ENCODE assay signal across 18 mouse cellular contexts in the genomic region with DNA sequence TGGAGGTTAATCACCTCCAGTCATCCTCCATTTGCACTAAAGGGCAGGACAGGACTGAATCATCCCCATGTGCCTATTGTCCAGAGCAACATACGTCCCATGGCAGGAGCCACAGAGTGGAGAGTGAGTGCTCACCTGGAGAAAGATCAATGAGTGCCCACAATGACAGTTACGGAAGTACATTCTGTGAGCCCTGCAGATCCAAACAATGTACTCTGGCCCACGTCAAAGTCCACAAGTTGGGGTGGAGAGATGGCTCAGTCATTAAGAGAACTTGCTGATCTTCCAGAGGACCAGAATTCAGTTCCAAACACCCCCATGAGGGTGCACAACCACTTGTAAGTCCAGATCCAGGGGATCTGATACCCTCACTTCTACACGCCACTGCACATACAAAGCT. TPM values are rescaled to one million over a fixed set of nuclear protein-coding genes. Genes with fewer than 3 reads are reported as not detected.
A peak's percentile ranks its signal among the peaks of the same experiment; 100 is the strongest.
DNase-seq lines count a peak whose midpoint lies in the region; TF ChIP-seq lines count a peak whose summit lies in the region.
"Had no signal": no experiment of that assay in that cellular context is flagged by ENCODE, and none has a peak within 500 bp of the region (broad histone marks: within the 10 kb centered on the region; RNA-seq: fewer than 3 reads in every experiment).

No protein-coding gene starts in this region.

- no peak for TF ChIP-seq CTCF in cerebellum, adult 2 months (IDR thresholded peaks at IDR 0.05; ENCODE audit: borderline replicate concordance, insufficient read depth, low read depth, low read length)
- TF ChIP-seq CTCF in kidney, adult 2 months (conservative IDR thresholded peaks at IDR 0.05; ENCODE audit: insufficient read depth, insufficient read length, low read depth, low read length): no peak
- TF ChIP-seq CTCF in layer of hippocampus, adult 2 months (conservative IDR thresholded peaks at IDR 0.05): no peak

- H3K27me3 ChIP-seq in cerebellum, adult 2 months (ENCODE audit: control insufficient read depth, insufficient read depth, low read length): no peaks in the 10 kb centered on the region
- no peaks in the 10 kb centered on the region for H3K27me3 ChIP-seq in kidney, adult 2 months (replicated peaks; ENCODE audit: control insufficient read depth, insufficient read depth, low read length)
- H3K27me3 ChIP-seq: embryonic facial prominence, embryonic 15.5 days; heart, embryonic 12.5 days had no signal

- WGBS in cerebellum, adult 2 months: 93% methylated on average over 4 of the region's 4 CpGs
- 69% methylated on average over 4 of the region's 4 CpGs for WGBS in kidney, adult 2 months

- no peaks in the 10 kb centered on the region for H3K36me3 ChIP-seq in kidney, adult 2 months (ENCODE audit: control insufficient read depth, insufficient read depth, low read length)
- H3K36me3 ChIP-seq: embryonic facial prominence, embryonic 15.5 days; forebrain, embryonic 10.5 days; heart, embryonic 12.5 days had no signal

- no peak overlapping the region for H3K27ac ChIP-seq in cerebellum, adult 2 months (ENCODE audit: insufficient read depth, low read length)
- peak overlapping the region; percentile 11; the same call in 1 of the 2 replicates for H3K27ac ChIP-seq in kidney, adult 2 months (ENCODE audit: insufficient read depth, low read depth, low read length)
- peak overlapping the region; percentile 23; the same call in 1 of the 2 replicates for H3K27ac ChIP-seq in layer of hippocampus, adult 2 months
- H3K27ac ChIP-seq: embryonic facial prominence, embryonic 15.5 days; forebrain, embryonic 10.5 days; gastrocnemius, adult 2 months; hindbrain, embryonic 10.5 days had no signal

- TF ChIP-seq POLR2A in cerebellum, adult 2 months (IDR thresholded peaks at IDR 0.05; ENCODE audit: borderline replicate concordance, insufficient read depth, low read length): no peak
- TF ChIP-seq POLR2A in kidney, adult 2 months (IDR thresholded peaks at IDR 0.05; ENCODE audit: low read depth, low read length): no peak

- peaks cover 34% of the 10 kb centered on the region for H3K4me1 ChIP-seq in cerebellum, adult 2 months (ENCODE audit: control insufficient read depth, insufficient read depth, low read length)
- H3K4me1 ChIP-seq in kidney, adult 2 months (ENCODE audit: control insufficient read depth, insufficient read depth, low read length): peaks cover 43% of the 10 kb centered on the region
- H3K4me1 ChIP-seq: embryonic facial prominence, embryonic 15.5 days had no signal

- H3K4me3 ChIP-seq in cerebellum, adult 2 months (replicated peaks; ENCODE audit: insufficient read depth, low read depth, low read length): no peak overlapping the region
- no peak overlapping the region for H3K4me3 ChIP-seq in kidney, adult 2 months (ENCODE audit: insufficient read depth, low read depth, low read length)
- H3K4me3 ChIP-seq in layer of hippocampus, adult 2 months: no peak overlapping the region
- H3K4me3 ChIP-seq: embryonic facial prominence, embryonic 15.5 days; erythroblast, embryonic 14.5 days; forebrain, embryonic 10.5 days; gastrocnemius, adult 2 months; heart, embryonic 12.5 days; hindbrain, embryonic 10.5 days had no signal

- peak; percentile 6 for DNase-seq in cerebellum, adult 9-11 months
- DNase-seq in cerebellum, adult 2 months: no peak
- peak; percentile 82 for DNase-seq in kidney, adult 2 months
- DNase-seq in kidney, postnatal 10 days: no peak
- DNase-seq in layer of hippocampus, adult 2 months (ENCODE audit: low spot score in 2 of 2): no peak
- no peak for DNase-seq in layer of hippocampus, postnatal 36 days
- DNase-seq in kidney, postnatal 36 days: peak; percentile 52 to 67
- DNase-seq in neural tube, embryonic 10.5 days (ENCODE audit: extremely low spot score, low spot score): no peak
- DNase-seq: adrenal gland, postnatal 10 days; cerebellum, adult 11 months; embryo, embryonic 11 days; gastrocnemius, adult 2 months; gastrocnemius, postnatal 25 days had no signal

RNA-seq across cellular contexts. Expression of gene Ralgps1, which starts 7.4 kb away (rescaled TPM):
- 48.7 and 52.4 TPM in 2 replicates for polyA plus RNA-seq in cerebellum, adult 2 months (2012; rRNA removed)
- 4.9 and 5.6 TPM in 2 replicates for polyA plus RNA-seq in kidney, adult 2 months (2012; rRNA removed)
- 10 to 100 TPM; 68.2 TPM for total RNA-seq in layer of hippocampus, adult 2 months (2021)
- total RNA-seq in layer of hippocampus, postnatal 36 days (2021): 10 to 100 TPM; 60.2 to 72.7 TPM
- polyA plus RNA-seq: erythroblast, embryonic 14.5 days had no signal

Comparison
In these comparisons a context has a peak if more than half of its experiments do, and no peak if none do; other contexts are left out.
1. DNase-seq: peak in cerebellum, adult 9-11 months (single experiment), kidney, adult 2 months (single experiment) and kidney, postnatal 36 days (2 of 2); none in cerebellum, adult 2 months (0 of 2), kidney, postnatal 10 days (single experiment), layer of hippocampus, adult 2 months (0 of 2), layer of hippocampus, postnatal 36 days (0 of 2) and neural tube, embryonic 10.5 days (single experiment).